Mouse (Mus musculus) testis, postnatal 14 days (tissue): Measurements from ENCODE around the gene St6galnac5.

Experiments
- DNase-seq: peaks from one replicate; pipeline ENCODE4 v3.0.0; 2021; ENCODE audit warnings: low spot score

St6galnac5 gene

DNA sequence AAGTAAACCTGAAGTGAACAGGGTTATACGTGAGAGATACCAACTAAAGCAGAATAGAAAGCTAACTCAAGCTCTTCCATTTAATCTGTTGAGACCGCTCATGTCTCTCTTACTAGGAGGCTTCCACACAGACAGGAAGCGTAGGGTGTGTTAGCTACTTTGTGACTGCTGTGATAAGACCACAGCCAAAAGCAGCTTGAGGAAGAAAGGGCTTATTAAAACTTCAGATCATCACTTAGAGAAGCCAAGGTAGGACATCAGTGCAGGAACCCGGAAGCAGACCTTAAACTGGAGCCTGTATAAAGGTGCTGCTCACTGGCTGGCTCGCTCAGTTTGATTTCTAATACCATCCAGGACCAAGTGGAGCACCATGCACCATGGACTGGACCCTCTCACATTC is 31.7 kb downstream of the St6galnac5 start:
- DNase-seq = no peak

DNA sequence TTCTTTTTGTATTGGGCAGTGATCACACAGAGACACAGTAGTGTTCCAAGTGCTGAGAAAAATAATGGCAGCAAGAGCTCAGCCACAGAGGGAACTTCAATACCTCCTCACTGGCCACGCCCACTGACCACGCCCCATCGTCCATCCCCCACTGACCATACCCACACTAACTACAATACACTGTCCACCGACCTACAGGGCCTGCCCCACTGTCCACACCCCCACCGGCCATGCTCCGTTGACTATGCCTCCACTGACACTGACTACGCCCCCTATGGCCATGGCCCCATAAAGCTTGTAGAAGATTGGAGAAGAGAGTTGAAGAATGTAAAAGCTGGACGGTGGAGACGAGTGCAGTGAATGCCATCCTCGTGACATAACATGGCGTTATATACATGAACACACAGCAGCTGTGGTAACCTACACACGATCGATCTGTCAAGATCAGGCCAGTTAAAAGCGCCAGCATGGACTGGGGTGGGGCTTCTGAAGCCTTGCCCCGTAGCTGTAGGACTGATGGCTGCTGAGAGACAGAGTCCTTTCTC is 32.7 kb downstream of the St6galnac5 start:
- DNase-seq = no peak

- no peak for DNase-seq
These were observed 33.5 kb downstream of the St6galnac5 start for GRCm38 (mm10) chr3:152948556-152948955.

GRCm38 (mm10) chr3:152947031-152947640 is 34.9 kb downstream of the St6galnac5 start:
- DNase-seq = no peak

DNA sequence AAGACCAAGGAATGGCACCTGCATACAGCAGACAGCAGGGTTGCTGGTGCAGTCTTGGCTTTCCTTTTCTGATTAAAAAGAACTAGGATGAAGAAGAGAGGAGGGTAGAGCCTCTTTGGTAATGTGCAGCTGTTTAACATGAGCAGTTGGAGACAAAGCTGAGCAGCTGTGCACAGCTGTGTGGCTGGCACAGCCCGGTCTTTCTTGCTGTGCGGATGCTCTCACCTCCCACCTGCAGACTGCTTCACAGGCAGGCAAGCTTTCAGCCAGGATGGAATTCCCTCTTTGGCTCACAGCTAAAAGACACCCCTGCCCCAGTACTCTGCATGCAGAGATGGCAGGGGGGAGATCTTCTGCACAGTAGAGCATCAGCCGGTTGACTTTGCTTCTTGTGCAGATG is 37.3 kb downstream of the St6galnac5 start:
- no peak for DNase-seq

DNA sequence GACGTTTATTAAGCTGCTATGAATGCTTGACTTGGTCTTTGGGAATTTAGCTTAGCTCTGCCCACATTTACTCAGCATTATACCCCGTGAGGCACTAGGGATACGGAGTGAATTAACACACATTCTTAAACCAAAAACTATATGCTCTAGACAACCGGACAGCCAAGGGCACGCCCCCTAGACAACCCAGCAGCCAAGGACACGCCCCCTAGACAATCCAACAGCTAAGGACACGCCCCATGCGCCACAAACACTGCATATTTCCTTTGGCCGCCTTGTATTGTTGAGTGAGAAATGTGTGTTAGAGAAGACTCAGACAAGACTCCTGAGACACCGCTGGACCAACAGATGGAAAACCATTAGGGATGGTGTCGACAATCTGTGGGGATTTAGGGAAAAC is 39.1 kb downstream of the St6galnac5 start:
- no peak for DNase-seq

DNA sequence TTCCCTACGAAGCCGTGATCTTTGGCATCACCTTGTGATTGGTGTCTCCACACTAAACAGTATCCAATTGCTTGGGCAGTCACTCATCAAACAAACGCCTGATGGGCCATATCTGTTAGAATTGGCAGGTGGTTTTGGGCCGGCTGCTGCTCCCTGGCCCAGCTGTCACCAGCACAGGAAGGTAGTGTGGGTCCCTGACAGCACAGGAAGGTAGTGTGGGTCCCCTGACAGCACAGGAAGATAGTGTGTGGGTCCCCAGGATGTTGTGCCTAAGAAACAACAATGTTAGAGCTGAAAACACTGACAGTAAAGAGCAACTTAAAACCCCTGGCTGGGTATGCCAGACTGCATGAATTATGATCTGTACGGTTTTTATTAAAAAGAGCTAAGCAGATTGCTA is 40.4 kb downstream of the St6galnac5 start:
- no peak for DNase-seq

GRCm38 (mm10) chr3:152936313-152936712 is 45.7 kb downstream of the St6galnac5 start:
- DNase-seq = no peak

DNA sequence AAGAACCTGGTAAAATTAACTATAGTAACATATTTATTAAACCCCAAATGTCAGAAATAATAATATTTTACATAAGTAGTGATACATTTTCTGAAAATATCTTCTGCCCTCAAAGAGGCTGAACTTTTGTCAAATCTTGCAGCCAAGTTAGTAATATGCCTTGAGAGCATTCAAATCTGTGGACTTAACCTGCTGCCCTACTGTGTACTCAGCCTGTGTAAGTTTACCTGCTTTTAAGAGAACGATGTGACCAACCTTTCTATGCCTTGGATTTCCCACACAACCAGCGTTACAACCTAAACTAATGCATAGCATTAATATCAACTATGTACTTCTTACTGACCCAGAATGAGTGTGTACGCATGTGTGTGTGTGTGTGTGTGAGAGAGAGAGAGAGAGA is 48.3 kb downstream of the St6galnac5 start:
- DNase-seq = no peak

DNA sequence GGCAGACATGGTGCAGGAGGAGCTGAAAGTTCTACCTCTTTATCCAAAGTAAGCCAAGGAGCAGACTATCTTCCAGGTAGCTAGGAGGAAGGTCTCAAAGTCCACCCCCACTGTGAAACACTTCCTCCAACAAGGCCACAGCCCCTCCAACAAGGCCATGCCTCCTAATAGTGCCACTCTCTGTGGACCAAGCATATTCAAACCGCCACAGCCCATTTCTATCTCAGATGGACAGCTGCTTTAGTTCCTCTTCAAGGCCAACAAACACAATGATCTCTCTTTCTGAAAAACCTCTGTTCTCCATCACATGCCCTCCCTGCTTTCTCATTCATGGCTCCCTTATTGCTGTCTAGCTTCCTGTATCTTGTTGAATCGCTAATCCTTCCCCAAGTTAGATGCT is 49.5 kb downstream of the St6galnac5 start:
- DNase-seq = no peak

GRCm38 (mm10) chr3:152932096-152932495 is 50.0 kb downstream of the St6galnac5 start:
- DNase-seq = no peak

DNA sequence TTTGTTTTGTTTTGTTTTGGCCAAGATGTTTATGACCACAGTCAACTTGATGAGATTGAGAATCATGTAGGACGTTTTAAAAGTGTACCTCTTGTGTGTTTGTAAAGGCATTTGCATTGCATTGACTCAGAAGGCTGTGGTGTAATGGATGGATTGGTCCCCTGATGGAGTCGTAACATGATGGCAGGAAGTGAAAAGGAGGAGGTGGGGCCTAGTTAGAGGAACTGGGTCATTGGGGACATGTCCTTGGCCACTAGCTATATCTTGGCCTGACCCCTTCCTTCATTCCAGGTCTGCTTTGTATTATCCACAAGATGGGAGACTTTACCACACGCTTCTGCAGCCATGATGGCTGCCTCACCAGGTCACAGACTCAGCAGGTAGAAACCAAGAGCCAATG is 50.7 kb downstream of the St6galnac5 start:
- DNase-seq = no peak

- DNase-seq = peak; percentile 48
These were observed 52.2 kb downstream of the St6galnac5 start for GRCm38 (mm10) chr3:152929788-152930281.

GRCm38 (mm10) chr3:152929256-152929787 is 52.7 kb downstream of the St6galnac5 start:
- DNase-seq = peak; percentile 20

DNA sequence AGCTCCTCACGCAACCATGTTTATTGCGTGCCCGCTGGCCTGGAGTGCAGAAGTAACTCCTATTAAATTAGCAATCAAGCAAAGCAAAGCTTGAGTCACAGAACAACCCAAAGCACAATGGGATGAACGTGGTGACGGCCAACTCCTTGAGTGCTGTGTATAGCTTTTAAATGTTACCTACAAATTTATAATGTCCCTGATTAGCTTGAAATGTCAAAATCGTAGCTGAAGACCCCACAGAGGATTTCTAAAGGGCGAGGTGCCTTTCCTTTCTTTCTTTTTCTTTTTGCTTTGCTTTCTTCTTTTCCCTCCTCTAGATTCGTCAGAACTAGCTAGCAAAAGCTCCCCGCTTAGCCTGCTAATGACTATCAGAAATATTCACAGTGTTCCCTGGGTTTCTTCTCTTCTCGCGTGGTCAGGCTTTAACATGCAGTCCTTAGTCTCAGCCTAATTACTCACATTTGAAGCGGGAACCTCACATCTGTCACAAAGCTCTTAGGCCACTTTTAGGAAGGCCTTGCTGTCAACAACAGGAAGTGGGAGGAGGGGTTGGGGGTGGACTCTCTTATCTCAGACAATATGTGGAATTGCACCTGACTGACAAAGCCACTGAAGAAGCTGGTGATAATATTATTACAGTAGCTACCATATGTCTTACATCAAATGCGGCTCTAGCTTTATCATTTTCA is 53.6 kb downstream of the St6galnac5 start:
- DNase-seq = no peak

- DNase-seq = no peak
These were observed 55.9 kb downstream of the St6galnac5 start for GRCm38 (mm10) chr3:152926166-152926565.

DNA sequence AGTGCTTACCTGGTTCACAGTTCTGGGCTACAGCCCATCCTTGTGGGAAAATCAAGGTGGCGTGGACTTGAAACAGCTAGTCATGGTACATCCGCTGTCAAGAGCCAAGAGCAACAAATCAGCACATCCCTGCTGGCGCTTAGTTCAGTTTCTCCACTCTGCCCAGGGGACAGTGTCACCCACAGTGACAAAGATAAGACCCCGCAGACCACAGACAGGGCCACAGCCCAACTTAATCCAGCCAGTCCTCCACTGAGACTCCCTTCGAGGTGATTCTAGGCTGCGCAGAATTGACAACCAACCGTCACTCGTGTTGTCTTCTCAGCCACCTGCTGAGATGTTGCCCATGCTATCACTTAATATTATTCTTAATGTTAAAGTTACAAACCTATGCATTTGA is 56.7 kb downstream of the St6galnac5 start:
- DNase-seq = no peak

GRCm38 (mm10) chr3:152923530-152923929 is 58.5 kb downstream of the St6galnac5 start:
- no peak for DNase-seq

DNA sequence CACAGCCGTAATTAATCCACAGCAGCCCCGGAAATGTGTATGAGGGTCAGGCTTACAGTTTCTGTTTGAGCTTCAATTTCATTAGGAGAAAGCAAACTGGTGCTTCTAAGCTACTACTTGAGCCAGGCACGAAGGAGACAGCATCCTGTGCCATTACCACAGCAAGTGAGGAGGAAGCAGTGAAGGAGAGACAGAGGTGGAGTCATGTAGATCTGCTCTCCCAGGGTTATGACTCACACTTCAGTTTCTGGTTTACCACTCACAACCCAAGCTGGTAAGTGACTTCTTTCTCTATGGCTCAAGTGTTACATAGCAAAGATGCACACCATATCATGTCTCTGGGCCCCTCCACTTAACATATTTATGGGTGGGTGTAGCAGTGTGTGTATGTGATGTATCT is 61.7 kb downstream of the St6galnac5 start:
- DNase-seq = no peak

DNA sequence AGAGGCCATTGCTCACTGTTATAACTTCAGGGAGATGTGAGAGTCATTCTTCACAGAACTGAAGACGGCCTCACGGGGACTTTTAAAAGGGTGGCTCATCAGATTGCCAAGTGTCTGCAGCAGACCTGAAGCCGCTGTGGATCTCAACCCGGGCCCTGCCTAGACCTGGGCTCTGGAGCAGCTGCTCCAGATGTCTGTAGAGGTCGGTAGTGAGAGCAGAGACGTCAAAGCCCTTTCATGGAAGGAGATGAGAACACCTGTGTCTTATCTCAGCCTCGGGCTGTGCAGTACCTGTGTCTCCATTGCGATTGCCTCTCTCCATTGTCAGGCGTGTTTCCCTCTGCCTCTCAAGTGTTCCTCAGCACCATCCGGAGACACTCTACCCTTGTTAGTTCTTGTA is 62.9 kb downstream of the St6galnac5 start:
- no peak for DNase-seq

DNA sequence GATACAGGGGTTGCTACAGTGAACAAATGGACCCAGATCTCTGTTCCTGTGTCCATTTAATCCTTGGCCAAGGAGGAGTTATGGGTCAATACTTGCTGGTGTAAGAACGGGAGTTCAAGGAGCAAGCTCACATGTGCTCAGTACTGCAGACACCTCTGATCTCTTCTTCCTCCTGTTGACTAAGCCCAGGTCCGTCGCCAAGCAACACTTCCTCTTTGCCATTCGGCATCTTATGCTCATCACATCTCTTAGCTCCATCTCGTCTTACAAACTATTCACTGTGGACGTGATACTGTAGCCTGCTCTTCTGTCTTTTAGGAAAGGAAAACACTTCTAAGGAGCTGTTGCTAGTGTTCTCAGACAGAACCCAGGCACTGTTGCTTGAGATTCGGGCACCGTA is 64.5 kb downstream of the St6galnac5 start:
- DNase-seq = no peak

- no peak for DNase-seq
These were observed 67.7 kb downstream of the St6galnac5 start for GRCm38 (mm10) chr3:152914376-152914775.

- DNase-seq = no peak
These were observed 68.4 kb downstream of the St6galnac5 start for GRCm38 (mm10) chr3:152913625-152914024.
